Comparison of ENCODE assay signal across 10 mouse cellular contexts in genomic region chr5:147826091-147826490, GRCm38 (mm10). TPM values are rescaled to one million over a fixed set of nuclear protein-coding genes. Genes with fewer than 3 reads are reported as not detected.
DNase-seq lines count a peak whose midpoint lies in the region; ATAC-seq and TF ChIP-seq lines count a peak whose summit lies in the region.
"Had no signal": no experiment of that assay in that cellular context is flagged by ENCODE, and none has a peak within 500 bp of the region (broad histone marks: within the 10 kb centered on the region; RNA-seq: fewer than 3 reads in every experiment).

No protein-coding gene starts in this region.

- 35% methylated on average over 9 of the region's 9 CpGs for WGBS in lung, embryonic 15.5 days
- whole genome bisulfite sequencing in lung, adult 2 months = 48% methylated on average over 9 of the region's 9 CpGs
- WGBS in neural tube, embryonic 15.5 days = 71% methylated on average over 9 of the region's 9 CpGs
- WGBS in cerebellum, adult 2 months = 51% methylated on average over 9 of the region's 9 CpGs

- no peak overlapping the region for H3K27ac ChIP-seq in gastrocnemius, adult 2 months
- no peak overlapping the region for H3K27ac ChIP-seq in lung, embryonic 15.5 days
- H3K27ac ChIP-seq in neural tube, embryonic 15.5 days (replicated peaks) = no peak overlapping the region
- H3K27ac ChIP-seq in cerebellum, adult 2 months (ENCODE audit: insufficient read depth, low read length) = no peak overlapping the region
- H3K27ac ChIP-seq: embryonic facial prominence, embryonic 12.5 days had no signal

- intact Hi-C loops in gastrocnemius, adult 2 months (cut with DNase I) = no loop called here
- intact Hi-C loops in gastrocnemius, postnatal 36 days (cut with DNase I) = no loop called here
- intact Hi-C loops in heart, postnatal 14 days (cut with DNase I) = no loop called here

- no peaks in the 10 kb centered on the region for H3K27me3 ChIP-seq in lung, embryonic 15.5 days
- no peaks in the 10 kb centered on the region for H3K27me3 ChIP-seq in neural tube, embryonic 15.5 days (replicated peaks)
- no peaks in the 10 kb centered on the region for H3K27me3 ChIP-seq in cerebellum, adult 2 months (ENCODE audit: control insufficient read depth, insufficient read depth, low read length)
- H3K27me3 ChIP-seq: embryonic facial prominence, embryonic 12.5 days; Patski had no signal

- H3K4me3 ChIP-seq in gastrocnemius, adult 2 months = peak overlapping the region; percentile 45
- H3K4me3 ChIP-seq in lung, embryonic 15.5 days = no peak overlapping the region
- no peak overlapping the region for H3K4me3 ChIP-seq in lung, adult 2 months (replicated peaks; ENCODE audit: extremely low read depth, low read depth, low read length)
- no peak overlapping the region for H3K4me3 ChIP-seq in neural tube, embryonic 15.5 days (replicated peaks)
- H3K4me3 ChIP-seq in cerebellum, adult 2 months (replicated peaks; ENCODE audit: insufficient read depth, low read depth, low read length) = no peak overlapping the region
- H3K4me3 ChIP-seq: embryonic facial prominence, embryonic 12.5 days had no signal

- H3K4me1 ChIP-seq in lung, embryonic 15.5 days = peaks cover 17% of the 10 kb centered on the region
- no peaks in the 10 kb centered on the region; the same call in 1 of the 2 replicates for H3K4me1 ChIP-seq in lung, adult 2 months (ENCODE audit: control insufficient read depth, insufficient read depth, low read length)
- H3K4me1 ChIP-seq in neural tube, embryonic 15.5 days = 0 out of 2 replicates have a peak, but pooled peaks cover 5% of the 10 kb centered on the region
- H3K4me1 ChIP-seq in cerebellum, adult 2 months (ENCODE audit: control insufficient read depth, insufficient read depth, low read length) = no peaks in the 10 kb centered on the region

- DNase-seq in gastrocnemius, adult 2 months = no peak
- no peak for DNase-seq in gastrocnemius, postnatal 36 days
- DNase-seq in lung, adult 2 months = no peak
- peak; percentile 29 to 42 for DNase-seq in heart, postnatal 14 days
- no peak for DNase-seq in ovary, postnatal 14 days (ENCODE audit: low spot score)
- no peak for DNase-seq in cerebellum, adult 2 months

- no peak for TF ChIP-seq CTCF in gastrocnemius, adult 2 months (IDR thresholded peaks at IDR 0.05)
- no peak for TF ChIP-seq CTCF in lung, adult 2 months (IDR thresholded peaks at IDR 0.05; ENCODE audit: insufficient read depth, low read length)
- no peak for TF ChIP-seq CTCF in cerebellum, adult 2 months (IDR thresholded peaks at IDR 0.05; ENCODE audit: borderline replicate concordance, insufficient read depth, low read depth, low read length)

- no peaks in the 10 kb centered on the region for H3K9me3 ChIP-seq in lung, embryonic 15.5 days
- no peaks in the 10 kb centered on the region for H3K9me3 ChIP-seq in neural tube, embryonic 15.5 days (replicated peaks)
- H3K9me3 ChIP-seq: embryonic facial prominence, embryonic 12.5 days had no signal

- peak overlapping the region; percentile 44 for H3K4me2 ChIP-seq in lung, embryonic 15.5 days
- H3K4me2 ChIP-seq in neural tube, embryonic 15.5 days = peak overlapping the region; percentile 23; the same call in 1 of the 2 replicates

- H3K36me3 ChIP-seq in lung, embryonic 15.5 days = no peaks in the 10 kb centered on the region
- no peaks in the 10 kb centered on the region for H3K36me3 ChIP-seq in neural tube, embryonic 15.5 days
- H3K36me3 ChIP-seq: embryonic facial prominence, embryonic 12.5 days had no signal

- no peak for ATAC-seq in lung, embryonic 15.5 days (ENCODE audit: borderline replicate concordance, extremely low read depth, low FRiP score, low TSS enrichment)
- no peak for ATAC-seq in neural tube, embryonic 15.5 days (ENCODE audit: low FRiP score)
- ATAC-seq: Patski had no signal

- H3K9ac ChIP-seq in lung, embryonic 15.5 days = no peak overlapping the region
- no peak overlapping the region for H3K9ac ChIP-seq in neural tube, embryonic 15.5 days (replicated peaks)
- H3K9ac ChIP-seq: embryonic facial prominence, embryonic 12.5 days had no signal

- no peak for TF ChIP-seq POLR2A in lung, adult 2 months (IDR thresholded peaks at IDR 0.05; ENCODE audit: borderline replicate concordance, extremely low read depth, low read depth, low read length)
- no peak for TF ChIP-seq POLR2A in cerebellum, adult 2 months (IDR thresholded peaks at IDR 0.05; ENCODE audit: borderline replicate concordance, insufficient read depth, low read length)

RNA-seq across cellular contexts. Expression of gene Pomp, which starts 34.2 kb away (rescaled TPM):
- total RNA-seq in gastrocnemius, adult 2 months (2021) = 100 to 1,000 TPM; 141 to 146 TPM
- 100 to 1,000 TPM; 130 to 131 TPM for total RNA-seq in gastrocnemius, postnatal 36 days (2021)
- polyA plus RNA-seq in lung, embryonic 15.5 days (2015; fragmentation: Nextera tagmentation; extraction: Ambion mirVana) = 487 and 547 TPM in 2 replicates
- polyA plus RNA-seq in lung, adult 2 months (2012; rRNA removed) = 33.9 and 47.1 TPM in 2 replicates
- 100 to 1,000 TPM; 114 to 129 TPM for total RNA-seq in heart, postnatal 14 days (2021)
- polyA plus RNA-seq in neural tube, embryonic 15.5 days (2015; fragmentation: Nextera tagmentation; extraction: Ambion mirVana) = 497 and 516 TPM in 2 replicates
- 254 and 260 TPM in 2 replicates for polyA plus RNA-seq in cerebellum, adult 2 months (2012; rRNA removed)

Comparison
In these comparisons a context has a peak if more than half of its experiments do, and no peak if none do; other contexts are left out.
1. DNase-seq: peak in heart, postnatal 14 days (2 of 2); none in gastrocnemius, adult 2 months (single experiment), gastrocnemius, postnatal 36 days (0 of 2), lung, adult 2 months (single experiment), ovary, postnatal 14 days (single experiment) and cerebellum, adult 2 months (0 of 2).